Mouse (Mus musculus) left cerebral cortex, postnatal 10 days (tissue): ENCODE data around the gene Begain. TPM values are rescaled to one million over a fixed set of nuclear protein-coding genes. Genes with fewer than 3 reads are reported as not detected.

ENCODE experiments used
- DNase-seq, 2 experiments: peaks; one replicate each; pipeline ENCODE4 v3.0.0; 2021 to 2022; ENCODE audit warnings: low spot score in 2 of 2, mixed read lengths in 1 of 2; ENCODE audit errors: extremely low spot score in 1 of 2
- intact Hi-C: fragments of 180-260 bp; cut with DNase I; formaldehyde crosslinking; loops from one replicate; pipeline ENCODE4 v1.15.1; 2025
- total RNA-seq, 2 experiments: library from RNA; stranded (reverse); gene quantifications; 2 replicates each; pipeline ENCODE4 v1.2.3; 2021

Begain gene
- total RNA-seq, 2 experiments from 2014 or later, result 158 to 167 TPM

DNA sequence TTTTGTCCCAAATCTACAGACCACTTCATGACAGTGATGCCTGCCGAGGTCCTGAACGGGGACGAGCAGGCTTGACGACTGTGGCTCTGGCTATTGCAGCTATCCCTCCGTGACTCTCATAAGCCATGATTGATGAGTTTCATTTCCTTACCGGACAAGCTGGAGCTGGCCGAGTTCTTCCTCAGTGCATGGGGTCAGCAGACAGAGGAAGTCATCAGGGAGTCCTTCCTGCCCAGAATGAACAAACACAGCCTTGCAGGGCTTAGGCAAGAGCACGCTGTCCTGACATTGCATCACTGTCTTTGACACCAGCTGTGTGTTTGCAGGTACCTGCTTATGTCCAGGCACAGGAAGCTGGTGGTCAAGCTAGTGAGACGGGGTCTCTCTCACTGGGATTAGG is 77.6 kb downstream of the Begain start:
- DNase-seq, result no peak
- intact Hi-C loops, result no loop called here

DNA sequence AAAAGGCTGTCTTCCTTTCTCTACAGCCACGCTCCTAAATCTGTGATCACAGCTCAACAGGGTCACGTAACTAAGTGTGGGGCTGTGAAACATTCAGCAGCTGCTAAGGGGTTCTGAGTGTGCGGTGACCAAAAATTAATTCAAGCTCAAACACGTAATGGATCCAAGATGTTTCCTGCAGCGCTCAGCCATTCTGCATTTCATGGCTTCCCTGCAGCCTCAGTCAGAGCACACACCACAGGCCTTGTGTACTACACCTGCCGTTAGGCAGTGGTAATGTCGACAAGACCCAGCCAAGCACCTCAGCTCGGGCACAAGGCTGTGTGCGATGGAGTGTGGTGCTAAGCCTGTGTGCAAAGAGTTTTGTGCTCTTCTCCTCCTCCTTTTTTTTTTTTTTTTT is 80.6 kb downstream of the Begain start:
- intact Hi-C loops, result no loop called here
- no peak for DNase-seq

DNA sequence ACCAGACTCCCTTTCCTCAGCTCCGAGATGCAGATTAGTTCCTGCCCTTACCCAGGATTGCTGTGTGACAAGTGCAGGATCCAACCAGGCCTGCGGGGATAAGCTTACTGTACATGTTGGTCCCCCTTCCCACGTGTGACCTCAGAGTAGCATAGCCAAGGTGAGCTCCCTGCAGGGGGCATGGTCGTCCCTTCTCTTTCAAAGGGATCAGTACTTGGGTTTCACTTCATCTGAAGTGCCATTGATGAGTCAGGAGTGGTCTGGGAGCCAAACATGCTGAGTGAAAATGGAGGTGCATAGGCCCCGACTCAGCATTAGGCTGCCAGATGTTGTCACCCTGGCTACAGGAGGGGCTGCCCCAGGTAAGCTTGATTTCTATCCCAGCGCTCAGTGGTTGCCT is 83.0 kb downstream of the Begain start:
- intact Hi-C loops, result no loop called here
- DNase-seq, result no peak

DNA sequence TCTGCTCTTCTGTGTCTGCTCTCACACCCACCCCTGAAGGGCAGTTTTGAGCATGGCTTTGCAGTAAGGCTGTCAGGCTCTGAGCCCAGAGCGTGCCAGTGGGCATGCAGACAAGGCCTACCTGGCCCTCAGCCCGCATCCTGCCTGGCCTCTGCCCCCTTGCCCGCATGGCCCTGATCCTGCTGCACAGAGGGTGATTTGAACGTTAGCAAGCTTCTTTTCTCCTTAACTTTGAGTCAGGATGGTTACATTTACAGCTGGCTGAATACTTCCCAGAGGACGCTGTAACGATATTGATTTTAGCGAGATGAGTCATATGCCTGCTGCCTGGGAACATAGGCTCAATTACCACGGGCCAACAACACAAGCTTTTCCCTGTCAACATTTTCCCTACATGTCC is 83.5 kb downstream of the Begain start:
- intact Hi-C loops, result no loop called here
- no peak for DNase-seq

DNA sequence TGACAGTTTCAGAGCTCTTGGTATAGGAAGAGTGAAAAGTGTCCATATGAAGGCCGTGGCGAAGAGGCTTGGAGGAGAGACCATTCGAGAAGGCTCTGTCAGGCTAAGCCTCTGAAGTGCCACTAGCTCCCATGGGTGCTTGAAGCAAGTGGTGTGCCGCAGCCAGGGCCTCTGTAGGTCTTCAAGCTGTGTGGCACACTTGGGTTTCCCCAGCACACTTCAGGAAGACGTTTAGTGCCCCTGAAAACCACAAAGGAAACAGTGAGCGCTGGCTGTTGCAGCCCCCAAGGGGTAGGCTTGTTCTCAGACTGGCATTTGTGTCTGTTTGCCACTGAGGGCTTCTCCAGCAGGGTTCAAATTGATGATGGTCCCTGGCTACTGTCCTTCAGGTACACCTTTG is 84.5 kb downstream of the Begain start:
- DNase-seq, result no peak
- intact Hi-C loops, result no loop called here

DNA sequence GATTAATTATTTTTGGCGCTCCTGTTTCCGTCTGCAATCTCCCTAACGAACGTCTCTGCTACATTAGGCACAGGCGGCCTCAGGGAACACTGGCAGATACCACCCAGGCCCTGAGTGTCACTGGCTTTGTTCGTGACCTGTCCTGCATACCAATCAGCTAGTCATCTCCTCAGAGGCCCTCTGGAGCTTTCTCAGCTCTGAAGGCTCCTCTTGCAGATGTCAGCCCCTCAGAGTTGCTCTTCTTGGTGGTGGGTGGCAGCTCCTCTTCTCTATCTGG is 85.4 kb downstream of the Begain start:
- no peak for DNase-seq
- intact Hi-C loops, result no loop called here

Other genes with a start within 250 kb of the Begain start
- gene Slc25a29, start 232.3 kb downstream of the Begain start, total RNA-seq, result 10 to 100 TPM; 13.2 to 14.4 TPM
- 1 to 10 TPM; 8.4 to 9.3 TPM for gene Slc25a47, start 232.2 kb downstream of the Begain start, total RNA-seq
- 1 to 10 TPM; 5.8 to 6.1 TPM for gene Wdr25, start 174.6 kb downstream of the Begain start, total RNA-seq
- gene Wars, start 174.0 kb downstream of the Begain start, total RNA-seq, result 10 to 100 TPM; 90.4 to 92.5 TPM